Mouse (Mus musculus) forebrain, embryonic 13.5 days (tissue): ENCODE measurements at regions not wholly inside any gene's neighbourhood (a gene's known extent, or its start where the extent isn't known, plus 50 kb on each side); places are given as distances from the start of the nearest gene placed in this dataset.

Experiments used
- ATAC-seq: fragments of 200-750 bp; cut with Nextera tagmentation; 2 replicates; pipeline ENCODE4 v1.8.0; 2017
- H3K27ac ChIP-seq: fragments of 300-500 bp; sonication (generic); 2 replicates; pipeline ENCODE4 v1.5.1; 2015; ENCODE audit warnings: inconsistent platforms, mild to moderate bottlenecking, moderate library complexity
- H3K27me3 ChIP-seq: fragments of 300-500 bp; sonication (generic); 2 replicates; pipeline ENCODE4 v1.6.1; 2015; ENCODE audit warnings: mild to moderate bottlenecking, inconsistent platforms
- H3K36me3 ChIP-seq: fragments of 300-500 bp; sonication (generic); 2 replicates; pipeline ENCODE4 v1.6.1; 2015; ENCODE audit warnings: mild to moderate bottlenecking, inconsistent platforms; ENCODE audit not compliant: poor library complexity, severe bottlenecking
- H3K4me1 ChIP-seq: fragments of 300-500 bp; sonication (generic); 2 replicates; pipeline ENCODE4 v1.6.1; 2015; ENCODE audit warnings: inconsistent platforms
- H3K4me2 ChIP-seq: fragments of 300-500 bp; sonication (generic); 2 replicates; pipeline ENCODE4 v1.6.1; 2015; ENCODE audit warnings: inconsistent platforms, mild to moderate bottlenecking, moderate library complexity
- H3K4me3 ChIP-seq: fragments of 300-500 bp; sonication (generic); 2 replicates; pipeline ENCODE4 v1.5.1; 2015; ENCODE audit warnings: mild to moderate bottlenecking, inconsistent platforms
- H3K9ac ChIP-seq: fragments of 300-500 bp; sonication (generic); 2 replicates; pipeline ENCODE4 v1.6.1; 2015; ENCODE audit warnings: mild to moderate bottlenecking, inconsistent platforms
- H3K9me3 ChIP-seq: fragments of 300-500 bp; sonication (generic); replicated peaks from 2 replicates; pipeline ENCODE4 v1.6.1; 2016; ENCODE audit warnings: inconsistent platforms
- WGBS: fragments of 180-500 bp; shearing (Covaris S2); methylation state at CpG from one replicate; pipeline ENCODE4 v1.1.7; 2015; 5-methylcytosine and 5-hydroxymethylcytosine counted together

GRCm38 (mm10) chr16:49335916-49336315 lies 278.6 kb downstream of the Myh15 start:
- peak; percentile 94 for ATAC-seq
- H3K36me3 ChIP-seq: no peaks in the 10 kb centered on the region
- no peak overlapping the region for H3K4me2 ChIP-seq
- no peaks in the 10 kb centered on the region for H3K9me3 ChIP-seq
- no peak overlapping the region for H3K4me3 ChIP-seq
- 58% methylated on average over 2 of the region's 2 CpGs for WGBS
- H3K27me3 ChIP-seq: no peaks in the 10 kb centered on the region
- no peak overlapping the region for H3K9ac ChIP-seq
- no peak overlapping the region for H3K27ac ChIP-seq
- peaks cover 11% of the 10 kb centered on the region; the same call in 1 of the 2 replicates for H3K4me1 ChIP-seq

GRCm38 (mm10) chr16:49337948-49338347 lies 280.7 kb downstream of the Myh15 start:
- H3K9me3 ChIP-seq: no peaks in the 10 kb centered on the region
- H3K27me3 ChIP-seq: no peaks in the 10 kb centered on the region
- no peak overlapping the region for H3K9ac ChIP-seq
- H3K4me3 ChIP-seq: no peak overlapping the region
- H3K4me2 ChIP-seq: no peak overlapping the region
- H3K36me3 ChIP-seq: no peaks in the 10 kb centered on the region
- no peak overlapping the region for H3K27ac ChIP-seq
- WGBS: 95% methylated on average over 1 of the region's 1 CpGs
- peaks cover 11% of the 10 kb centered on the region; the same call in 1 of the 2 replicates for H3K4me1 ChIP-seq
- ATAC-seq: no peak

- no peak overlapping the region for H3K27ac ChIP-seq
- no peaks in the 10 kb centered on the region for H3K27me3 ChIP-seq
- H3K4me2 ChIP-seq: no peak overlapping the region
- no peaks in the 10 kb centered on the region for H3K36me3 ChIP-seq
- ATAC-seq: no peak
- no peak overlapping the region for H3K4me3 ChIP-seq
- H3K9me3 ChIP-seq: no peaks in the 10 kb centered on the region
- no peak overlapping the region for H3K9ac ChIP-seq
- 76% methylated on average over 3 of the region's 3 CpGs for WGBS
- no peaks in the 10 kb centered on the region for H3K4me1 ChIP-seq
Observed at GRCm38 (mm10) chr16:49358404-49358803, 301.1 kb downstream of the Myh15 start.

- no peak overlapping the region for H3K27ac ChIP-seq
- ATAC-seq: no peak
- H3K9ac ChIP-seq: no peak overlapping the region
- 89% methylated on average over 1 of the region's 1 CpGs for WGBS
- H3K9me3 ChIP-seq: no peaks in the 10 kb centered on the region
- no peak overlapping the region for H3K4me3 ChIP-seq
- no peaks in the 10 kb centered on the region for H3K4me1 ChIP-seq
- no peaks in the 10 kb centered on the region for H3K27me3 ChIP-seq
- H3K4me2 ChIP-seq: no peak overlapping the region
- H3K36me3 ChIP-seq: no peaks in the 10 kb centered on the region
Observed at GRCm38 (mm10) chr16:49361731-49362130, 304.4 kb downstream of the Myh15 start.

GRCm38 (mm10) chr16:49369450-49369849 lies 312.2 kb downstream of the Myh15 start:
- no peak overlapping the region for H3K4me3 ChIP-seq
- H3K4me1 ChIP-seq: no peaks in the 10 kb centered on the region
- no peak overlapping the region for H3K27ac ChIP-seq
- H3K36me3 ChIP-seq: no peaks in the 10 kb centered on the region
- H3K4me2 ChIP-seq: no peak overlapping the region
- no peak for ATAC-seq
- 92% methylated on average over 9 of the region's 9 CpGs for WGBS
- H3K9ac ChIP-seq: no peak overlapping the region
- H3K9me3 ChIP-seq: no peaks in the 10 kb centered on the region
- H3K27me3 ChIP-seq: no peaks in the 10 kb centered on the region

GRCm38 (mm10) chr16:49375108-49375507 lies 317.8 kb downstream of the Myh15 start:
- ATAC-seq: no peak
- WGBS: 76% methylated on average over 4 of the region's 4 CpGs

GRCm38 (mm10) chr16:49378917-49379473 lies 320.0 kb upstream of the Ift57 start:
- H3K4me3 ChIP-seq: no peak overlapping the region
- H3K27ac ChIP-seq: no peak overlapping the region; the same call in 1 of the 2 replicates
- peak; percentile 88 for ATAC-seq
- no peaks in the 10 kb centered on the region for H3K27me3 ChIP-seq
- no peak overlapping the region for H3K4me2 ChIP-seq
- no peaks in the 10 kb centered on the region for H3K9me3 ChIP-seq
- no peaks in the 10 kb centered on the region for H3K36me3 ChIP-seq
- peaks cover 9% of the 10 kb centered on the region; the same call in 1 of the 2 replicates for H3K4me1 ChIP-seq
- H3K9ac ChIP-seq: no peak overlapping the region

More at GRCm38 (mm10) chr16:49375108-49375507, 317.8 kb downstream of the Myh15 start:
- H3K9ac ChIP-seq: no peak overlapping the region
- H3K36me3 ChIP-seq: no peaks in the 10 kb centered on the region
- H3K27me3 ChIP-seq: no peaks in the 10 kb centered on the region
- no peak overlapping the region for H3K4me3 ChIP-seq
- H3K9me3 ChIP-seq: no peaks in the 10 kb centered on the region
- peaks cover 9% of the 10 kb centered on the region; the same call in 1 of the 2 replicates for H3K4me1 ChIP-seq
- no peak overlapping the region for H3K4me2 ChIP-seq
- H3K27ac ChIP-seq: no peak overlapping the region

GRCm38 (mm10) chr16:49388135-49388534 lies 310.9 kb upstream of the Ift57 start:
- no peaks in the 10 kb centered on the region for H3K9me3 ChIP-seq
- H3K4me1 ChIP-seq: no peaks in the 10 kb centered on the region
- no peak overlapping the region for H3K9ac ChIP-seq
- H3K27me3 ChIP-seq: no peaks in the 10 kb centered on the region
- no peak overlapping the region for H3K27ac ChIP-seq
- ATAC-seq: no peak
- H3K4me2 ChIP-seq: no peak overlapping the region
- H3K36me3 ChIP-seq: no peaks in the 10 kb centered on the region
- no peak overlapping the region for H3K4me3 ChIP-seq
- 80% methylated on average over 4 of the region's 4 CpGs for WGBS

GRCm38 (mm10) chr16:49407956-49408795 lies 290.9 kb upstream of the Ift57 start:
- 0 out of 2 replicates have a peak, but pooled peaks cover 8% of the 10 kb centered on the region for H3K4me1 ChIP-seq
- no peak overlapping the region for H3K9ac ChIP-seq
- no peaks in the 10 kb centered on the region for H3K36me3 ChIP-seq
- H3K4me2 ChIP-seq: peak overlapping the region; percentile 17
- peak overlapping the region; percentile 27 for H3K27ac ChIP-seq
- no peak overlapping the region for H3K4me3 ChIP-seq
- H3K9me3 ChIP-seq: no peaks in the 10 kb centered on the region
- WGBS: 23% methylated on average over 16 of the region's 16 CpGs
- H3K27me3 ChIP-seq: no peaks in the 10 kb centered on the region
- ATAC-seq: peak; percentile 85

GRCm38 (mm10) chr16:49409235-49409634 lies 289.8 kb upstream of the Ift57 start:
- WGBS: 93% methylated on average over 4 of the region's 4 CpGs
- no peak for ATAC-seq
- no peaks in the 10 kb centered on the region for H3K36me3 ChIP-seq
- no peak overlapping the region for H3K4me3 ChIP-seq
- H3K4me2 ChIP-seq: no peak overlapping the region
- no peak overlapping the region for H3K27ac ChIP-seq
- H3K9me3 ChIP-seq: no peaks in the 10 kb centered on the region
- H3K27me3 ChIP-seq: no peaks in the 10 kb centered on the region
- no peak overlapping the region for H3K9ac ChIP-seq
- 0 out of 2 replicates have a peak, but pooled peaks cover 8% of the 10 kb centered on the region for H3K4me1 ChIP-seq

- no peak for ATAC-seq
- Histone ChIP-seq H3K4me2 (no peak overlapping the region), H3K4me3 (no peak overlapping the region), H3K9me3 (no peaks in the 10 kb centered on the region), H3K27ac (no peak overlapping the region), H3K4me1 (no peaks in the 10 kb centered on the region), H3K9ac (no peak overlapping the region), H3K36me3 (no peaks in the 10 kb centered on the region), H3K27me3 (no peaks in the 10 kb centered on the region)
- WGBS: 91% methylated on average over 1 of the region's 1 CpGs
Observed at GRCm38 (mm10) chr16:49430296-49430695, 268.7 kb upstream of the Ift57 start.

- Histone ChIP-seq H3K27ac (no peak overlapping the region), H3K27me3 (no peaks in the 10 kb centered on the region), H3K4me1 (no peaks in the 10 kb centered on the region), H3K36me3 (no peaks in the 10 kb centered on the region), H3K4me3 (no peak overlapping the region), H3K9me3 (no peaks in the 10 kb centered on the region), H3K4me2 (no peak overlapping the region), H3K9ac (no peak overlapping the region)
- whole genome bisulfite sequencing: 79% methylated on average over 2 of the region's 2 CpGs
- no peak for ATAC-seq
Observed at GRCm38 (mm10) chr16:49431902-49432301, 267.1 kb upstream of the Ift57 start.
